Mouse (Mus musculus): ENCODE results near the gene Klhl33. TPM values are rescaled to one million over a fixed set of nuclear protein-coding genes. Genes with fewer than 3 reads are reported as not detected.
"Not testable (repeated sequence)": the region's sequence is repeated elsewhere in the genome, so short reads cannot be mapped to it uniquely, and the experiment has no call there.

The Klhl33 gene
- polyA plus RNA-seq, 1 experiment from 2014 or later: 0.13 TPM

- no peaks in the 10 kb centered on the region for H3K36me3 ChIP-seq
- peaks cover 16% of the 10 kb centered on the region for H3K4me1 ChIP-seq
- peak within 1 kb of the TSS; percentile 64; the same call in 1 of the 2 replicates for H3K27ac ChIP-seq
- peak within 1 kb of the TSS; percentile 64 for H3K9ac ChIP-seq
- peak within 1 kb of the TSS; percentile 66 for H3K4me3 ChIP-seq
- WGBS (ENCODE audit: insufficient replicate concordance): 5% methylated on average over 32 of the region's 32 CpGs
- peak; percentile 87 for ATAC-seq
- peak within 1 kb of the TSS; percentile 77 for H3K4me2 ChIP-seq
- no peaks in the 10 kb centered on the region for H3K27me3 ChIP-seq (replicated peaks)
- H3K9me3 ChIP-seq (replicated peaks): no peaks in the 10 kb centered on the region
Observed at GRCm38 (mm10) chr14:50869889-50870804, 27.2 kb downstream of the Klhl33 start, which contains the start of gene Tep1. TSS of gene Tep1 (minus strand) at chr14:50870560.

DNA sequence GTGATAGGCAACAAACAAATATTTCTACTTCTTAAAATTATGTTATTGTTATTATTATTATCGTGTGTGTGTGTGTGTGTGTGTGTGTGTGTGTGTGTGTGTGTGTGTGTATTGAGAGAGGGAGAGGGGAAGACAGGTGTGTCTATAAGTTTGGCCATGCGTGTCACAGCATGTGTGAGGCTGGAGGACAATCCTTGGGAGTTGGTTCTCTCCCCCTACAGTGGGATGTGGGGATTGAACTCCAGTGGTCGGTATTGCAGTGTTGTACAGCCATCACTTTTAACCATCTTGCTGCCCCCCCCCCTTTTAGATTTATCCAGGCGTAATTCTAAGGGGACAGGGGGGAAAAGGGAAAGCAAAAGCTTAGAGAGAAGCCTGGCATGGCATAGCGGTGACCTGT, 28.7 kb downstream of the Klhl33 start:
- H3K4me3 ChIP-seq: no peak overlapping the region
- H3K27me3 ChIP-seq (replicated peaks): no peaks in the 10 kb centered on the region
- no peak overlapping the region for H3K9ac ChIP-seq
- no peak overlapping the region for H3K4me2 ChIP-seq
- H3K36me3 ChIP-seq: no peaks in the 10 kb centered on the region
- no peak overlapping the region for H3K27ac ChIP-seq
- 62% methylated on average over 5 of the region's 5 CpGs for WGBS (ENCODE audit: insufficient replicate concordance)
- H3K9me3 ChIP-seq (replicated peaks): no peaks in the 10 kb centered on the region
- ATAC-seq: no peak
- H3K4me1 ChIP-seq: peaks cover 11% of the 10 kb centered on the region

- ATAC-seq: no peak
- 53% methylated on average over 4 of the region's 4 CpGs for WGBS (ENCODE audit: insufficient replicate concordance)
Observed at GRCm38 (mm10) chr14:50868211-50868610, 29.1 kb downstream of the Klhl33 start.

DNA sequence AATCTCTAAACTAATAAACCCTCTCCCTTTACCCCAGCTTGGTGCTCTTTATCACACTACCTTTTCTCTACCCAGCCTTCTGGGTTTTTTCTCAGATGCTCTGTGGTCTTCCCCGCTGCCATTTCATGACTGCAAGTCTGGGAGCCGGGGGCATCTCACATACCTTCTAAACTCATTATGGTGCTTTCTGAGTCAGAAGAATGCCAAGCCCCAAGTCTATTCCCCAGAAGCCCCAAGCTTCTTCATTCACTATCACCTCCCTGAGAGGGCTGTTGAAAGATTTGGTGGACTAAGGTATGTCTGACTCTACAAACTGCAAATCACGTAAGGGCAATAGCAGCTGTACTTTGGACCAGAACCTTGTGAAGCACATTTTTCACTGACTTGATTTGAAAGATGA, 30.3 kb downstream of the Klhl33 start:
- H3K27ac ChIP-seq: no peak overlapping the region
- no peaks in the 10 kb centered on the region for H3K27me3 ChIP-seq (replicated peaks)
- no peaks in the 10 kb centered on the region for H3K9me3 ChIP-seq (replicated peaks)
- peaks cover 14% of the 10 kb centered on the region for H3K4me1 ChIP-seq
- H3K4me3 ChIP-seq: no peak overlapping the region
- WGBS (ENCODE audit: insufficient replicate concordance): 82% methylated on average over 3 of the region's 3 CpGs
- ATAC-seq: no peak
- H3K36me3 ChIP-seq: 0 out of 2 replicates have a peak, but pooled peaks cover 3% of the 10 kb centered on the region
- no peak overlapping the region for H3K4me2 ChIP-seq
- H3K9ac ChIP-seq: no peak overlapping the region

More at GRCm38 (mm10) chr14:50868211-50868610, 29.1 kb downstream of the Klhl33 start:
- peaks cover 11% of the 10 kb centered on the region for H3K4me1 ChIP-seq
- no peak overlapping the region for H3K27ac ChIP-seq
- H3K4me3 ChIP-seq: no peak overlapping the region
- no peak overlapping the region for H3K4me2 ChIP-seq
- no peaks in the 10 kb centered on the region for H3K27me3 ChIP-seq (replicated peaks)
- no peak overlapping the region for H3K9ac ChIP-seq
- no peaks in the 10 kb centered on the region for H3K36me3 ChIP-seq
- H3K9me3 ChIP-seq (replicated peaks): no peaks in the 10 kb centered on the region

DNA sequence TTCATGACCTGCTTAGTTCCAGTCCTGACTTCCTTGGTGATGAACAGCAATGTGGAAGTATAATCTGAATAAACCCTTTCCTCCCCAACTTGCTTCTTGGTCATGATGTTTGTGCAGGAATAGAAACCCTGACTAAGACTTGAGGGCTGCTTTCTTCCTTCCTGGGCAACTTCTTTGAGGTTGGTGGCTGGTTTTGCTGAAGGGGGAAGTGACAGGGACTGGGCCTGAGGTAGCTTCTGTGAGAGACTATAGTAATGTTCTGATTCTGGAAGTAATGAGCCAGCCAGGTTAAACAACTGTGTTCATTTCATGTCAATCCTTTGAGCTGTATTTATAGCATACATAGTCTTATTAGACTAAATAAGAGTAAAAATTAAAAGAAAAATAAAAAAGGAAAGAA, 32.3 kb downstream of the Klhl33 start:
- not testable (repeated sequence) for ATAC-seq; H3K27ac ChIP-seq; H3K9me3 ChIP-seq (replicated peaks); H3K27me3 ChIP-seq (replicated peaks); H3K9ac ChIP-seq; H3K36me3 ChIP-seq; H3K4me3 ChIP-seq; H3K4me1 ChIP-seq; H3K4me2 ChIP-seq

- WGBS (ENCODE audit: insufficient replicate concordance): 72% methylated on average over 10 of the region's 10 CpGs
- H3K4me1 ChIP-seq: 0 out of 2 replicates have a peak, but pooled peaks cover 3% of the 10 kb centered on the region
- H3K4me2 ChIP-seq: no peak overlapping the region
- no peak for ATAC-seq
- H3K36me3 ChIP-seq: peaks cover 13% of the 10 kb centered on the region; the same call in 1 of the 2 replicates
- H3K9ac ChIP-seq: no peak overlapping the region
- H3K9me3 ChIP-seq (replicated peaks): no peaks in the 10 kb centered on the region
- H3K27ac ChIP-seq: no peak overlapping the region
- no peaks in the 10 kb centered on the region for H3K27me3 ChIP-seq (replicated peaks)
- no peak overlapping the region for H3K4me3 ChIP-seq
Observed at GRCm38 (mm10) chr14:50862641-50863040, 34.7 kb downstream of the Klhl33 start.

- no peak for ATAC-seq
- H3K9me3 ChIP-seq (replicated peaks): no peaks in the 10 kb centered on the region
- peaks cover 9% of the 10 kb centered on the region for H3K36me3 ChIP-seq
- H3K4me1 ChIP-seq: no peaks in the 10 kb centered on the region
- no peak overlapping the region for H3K4me3 ChIP-seq
- no peak overlapping the region for H3K9ac ChIP-seq
- H3K4me2 ChIP-seq: no peak overlapping the region
- H3K27me3 ChIP-seq (replicated peaks): no peaks in the 10 kb centered on the region
- H3K27ac ChIP-seq: no peak overlapping the region
- WGBS (ENCODE audit: insufficient replicate concordance): 71% methylated on average over 5 of the region's 5 CpGs
Observed at GRCm38 (mm10) chr14:50855788-50856187, 41.5 kb downstream of the Klhl33 start.

Other genes with a start within 250 kb of the Klhl33 start
- not detected in 2 replicates for gene Olfr747, start 204.3 kb downstream of the Klhl33 start, polyA plus RNA-seq (2016; fragmentation: Nextera tagmentation; extraction: Ambion mirVana)
- gene Olfr748, start 190.1 kb downstream of the Klhl33 start, polyA plus RNA-seq (2016; fragmentation: Nextera tagmentation; extraction: Ambion mirVana): not detected in 2 replicates
- not detected in 2 replicates for gene Olfr749, start 152.4 kb downstream of the Klhl33 start, polyA plus RNA-seq (2016; fragmentation: Nextera tagmentation; extraction: Ambion mirVana)
- gene Ttc5, start 112.0 kb downstream of the Klhl33 start, polyA plus RNA-seq (2016; fragmentation: Nextera tagmentation; extraction: Ambion mirVana): 27.3 and 27.9 TPM in 2 replicates
- not detected in 2 replicates for gene Ccnb1ip1, start 89.8 kb downstream of the Klhl33 start, polyA plus RNA-seq (2016; fragmentation: Nextera tagmentation; extraction: Ambion mirVana)
- 44.8 and 45.8 TPM in 2 replicates for gene Parp2, start 89.7 kb downstream of the Klhl33 start, polyA plus RNA-seq (2016; fragmentation: Nextera tagmentation; extraction: Ambion mirVana)
- gene Tep1, start 26.9 kb downstream of the Klhl33 start, polyA plus RNA-seq (2016; fragmentation: Nextera tagmentation; extraction: Ambion mirVana): 2.2 and 3.2 TPM in 2 replicates
- 69.7 and 74.0 TPM in 2 replicates for gene Osgep, start 27.4 kb upstream of the Klhl33 start, polyA plus RNA-seq (2016; fragmentation: Nextera tagmentation; extraction: Ambion mirVana)
- 144 and 147 TPM in 2 replicates for gene Apex1, start 27.5 kb upstream of the Klhl33 start, polyA plus RNA-seq (2016; fragmentation: Nextera tagmentation; extraction: Ambion mirVana)
- 26.1 and 30.6 TPM in 2 replicates for gene Pip4p1, start 33.3 kb upstream of the Klhl33 start, polyA plus RNA-seq (2016; fragmentation: Nextera tagmentation; extraction: Ambion mirVana)
- 75.0 and 76.1 TPM in 2 replicates for gene Pnp, start 33.6 kb upstream of the Klhl33 start, polyA plus RNA-seq (2016; fragmentation: Nextera tagmentation; extraction: Ambion mirVana)
- not detected in 2 replicates for gene Gm49342, start 47.0 kb upstream of the Klhl33 start, polyA plus RNA-seq (2016; fragmentation: Nextera tagmentation; extraction: Ambion mirVana)
- 4.0 and 4.3 TPM in 2 replicates for gene Pnp2, start 58.5 kb upstream of the Klhl33 start, polyA plus RNA-seq (2016; fragmentation: Nextera tagmentation; extraction: Ambion mirVana)
- gene Rnase10, start 110.2 kb upstream of the Klhl33 start, polyA plus RNA-seq (2016; fragmentation: Nextera tagmentation; extraction: Ambion mirVana): 0.07 TPM in 1 of 2 replicates, not detected in the other
- gene Rnase9, start 144.4 kb upstream of the Klhl33 start, polyA plus RNA-seq (2016; fragmentation: Nextera tagmentation; extraction: Ambion mirVana): not detected in 2 replicates
- not detected in 2 replicates for gene Rnase11, start 152.7 kb upstream of the Klhl33 start, polyA plus RNA-seq (2016; fragmentation: Nextera tagmentation; extraction: Ambion mirVana)
- 0.44 and 1.4 TPM in 2 replicates for gene Rnase12, start 160.2 kb upstream of the Klhl33 start, polyA plus RNA-seq (2016; fragmentation: Nextera tagmentation; extraction: Ambion mirVana)
- not detected in 2 replicates for gene Olfr750, start 176.9 kb upstream of the Klhl33 start, polyA plus RNA-seq (2016; fragmentation: Nextera tagmentation; extraction: Ambion mirVana)
- 10.0 and 10.4 TPM in 2 replicates for gene Rnase4, start 193.6 kb upstream of the Klhl33 start, polyA plus RNA-seq (2016; fragmentation: Nextera tagmentation; extraction: Ambion mirVana)
- 2.6 and 3.5 TPM in 2 replicates for gene Ang, start 193.6 kb upstream of the Klhl33 start, polyA plus RNA-seq (2016; fragmentation: Nextera tagmentation; extraction: Ambion mirVana)
- not detected in 2 replicates for gene Eddm3b, start 216.9 kb upstream of the Klhl33 start, polyA plus RNA-seq (2016; fragmentation: Nextera tagmentation; extraction: Ambion mirVana)
- 2.3 and 4.0 TPM in 2 replicates for gene Rnase6, start 226.4 kb upstream of the Klhl33 start, polyA plus RNA-seq (2016; fragmentation: Nextera tagmentation; extraction: Ambion mirVana)
- gene Rnase1, start 249.3 kb upstream of the Klhl33 start, polyA plus RNA-seq (2016; fragmentation: Nextera tagmentation; extraction: Ambion mirVana): not detected in 2 replicates

Data from liver, embryonic 12.5 days (tissue).